Mouse (Mus musculus): ENCODE results near the gene Rassf6. TPM values are rescaled to one million over a fixed set of nuclear protein-coding genes. Genes with fewer than 3 reads are reported as not detected.
A peak's percentile ranks its signal among the peaks of the same experiment; 100 is the strongest.

The Rassf6 gene
- polyA plus RNA-seq (2016; fragmentation: Nextera tagmentation; extraction: Ambion mirVana): 0.69 and 1.1 TPM in 2 replicates

GRCm38 (mm10) chr5:90640286-90641217 is at the start of gene Rassf6:
Gene Rassf6, minus strand, starts transcription at chr5:90640657.
- H3K27me3 ChIP-seq: peaks cover 7% of the 10 kb centered on the region; the same call in 1 of the 2 replicates
- peaks cover 6% of the 10 kb centered on the region; the same call in 1 of the 2 replicates for H3K4me1 ChIP-seq (replicated peaks)
- no peaks in the 10 kb centered on the region for H3K9me3 ChIP-seq
- H3K4me3 ChIP-seq (replicated peaks): peak within 1 kb of the TSS; percentile 48
- ATAC-seq (ENCODE audit: insufficient number of reproducible peaks, insufficient read depth, low FRiP score, low TSS enrichment, low read depth): peak; percentile 82
- WGBS: 10% methylated on average over 26 of the region's 26 CpGs
- no peaks in the 10 kb centered on the region for H3K36me3 ChIP-seq
- H3K4me2 ChIP-seq: peak within 1 kb of the TSS; percentile 88
- H3K27ac ChIP-seq: no peak within 1 kb of the TSS
- peak within 1 kb of the TSS; percentile 50 for H3K9ac ChIP-seq (replicated peaks)

DNA sequence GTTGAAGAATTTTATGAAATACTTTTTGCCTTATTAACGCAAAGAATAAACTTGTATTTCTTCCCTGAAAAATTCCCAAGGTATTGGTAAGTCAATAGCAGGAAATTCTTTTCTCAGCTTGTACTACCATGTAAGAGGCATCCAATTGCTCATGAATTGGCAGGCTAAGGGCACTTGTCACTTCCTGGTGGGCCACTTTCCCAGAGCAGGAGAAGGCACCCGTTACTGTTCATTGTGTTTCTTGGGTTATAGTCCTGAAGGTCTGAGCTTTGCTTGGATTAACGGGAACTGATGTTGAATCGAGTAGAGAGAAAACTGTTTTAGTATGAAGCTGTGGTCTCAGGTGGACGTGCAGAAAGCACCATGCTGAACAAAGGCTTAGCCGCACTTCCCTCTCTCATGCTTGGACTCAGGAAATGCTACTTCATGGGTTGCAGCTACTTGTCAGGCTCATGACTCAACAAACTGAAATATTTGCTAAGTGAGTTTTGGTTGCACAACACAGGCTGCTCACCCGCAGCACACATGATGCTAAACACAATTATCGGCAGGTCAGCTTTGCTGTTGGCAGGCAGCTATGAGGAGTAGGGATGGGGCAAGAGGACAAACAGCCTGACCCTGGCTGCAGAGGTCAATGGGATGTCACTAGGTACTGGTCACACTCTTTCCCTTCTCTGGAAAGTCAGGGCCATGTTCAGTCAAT is 49.1 kb upstream of the Rassf6 start:
- Histone ChIP-seq H3K9me3 (no peaks in the 10 kb centered on the region), H3K27ac (no peak overlapping the region), H3K4me1 (replicated peaks) (no peaks in the 10 kb centered on the region), H3K36me3 (no peaks in the 10 kb centered on the region), H3K9ac (replicated peaks) (no peak overlapping the region), H3K27me3 (no peaks in the 10 kb centered on the region), H3K4me2 (no peak overlapping the region), H3K4me3 (replicated peaks) (no peak overlapping the region)
- no peak for ATAC-seq (ENCODE audit: insufficient number of reproducible peaks, insufficient read depth, low FRiP score, low TSS enrichment, low read depth)
- WGBS: 90% methylated on average over 8 of the region's 8 CpGs

GRCm38 (mm10) chr5:90687913-90688312 is 47.5 kb upstream of the Rassf6 start:
- Histone ChIP-seq H3K4me3 (replicated peaks) (no peak overlapping the region), H3K9me3 (no peaks in the 10 kb centered on the region), H3K27me3 (no peaks in the 10 kb centered on the region), H3K4me2 (no peak overlapping the region), H3K9ac (replicated peaks) (no peak overlapping the region), H3K36me3 (no peaks in the 10 kb centered on the region), H3K27ac (no peak overlapping the region), H3K4me1 (replicated peaks) (no peaks in the 10 kb centered on the region)
- 91% methylated on average over 10 of the region's 10 CpGs for WGBS
- ATAC-seq (ENCODE audit: insufficient number of reproducible peaks, insufficient read depth, low FRiP score, low TSS enrichment, low read depth): no peak

GRCm38 (mm10) chr5:90684994-90685393 is 44.5 kb upstream of the Rassf6 start:
- no peak overlapping the region for H3K4me2 ChIP-seq
- ATAC-seq (ENCODE audit: insufficient number of reproducible peaks, insufficient read depth, low FRiP score, low TSS enrichment, low read depth): no peak
- H3K9me3 ChIP-seq: no peaks in the 10 kb centered on the region
- H3K4me1 ChIP-seq (replicated peaks): no peaks in the 10 kb centered on the region
- no peaks in the 10 kb centered on the region for H3K27me3 ChIP-seq
- no peak overlapping the region for H3K27ac ChIP-seq
- H3K36me3 ChIP-seq: no peaks in the 10 kb centered on the region
- no peak overlapping the region for H3K4me3 ChIP-seq (replicated peaks)
- no peak overlapping the region for H3K9ac ChIP-seq (replicated peaks)
- WGBS: 53% methylated on average over 4 of the region's 4 CpGs

DNA sequence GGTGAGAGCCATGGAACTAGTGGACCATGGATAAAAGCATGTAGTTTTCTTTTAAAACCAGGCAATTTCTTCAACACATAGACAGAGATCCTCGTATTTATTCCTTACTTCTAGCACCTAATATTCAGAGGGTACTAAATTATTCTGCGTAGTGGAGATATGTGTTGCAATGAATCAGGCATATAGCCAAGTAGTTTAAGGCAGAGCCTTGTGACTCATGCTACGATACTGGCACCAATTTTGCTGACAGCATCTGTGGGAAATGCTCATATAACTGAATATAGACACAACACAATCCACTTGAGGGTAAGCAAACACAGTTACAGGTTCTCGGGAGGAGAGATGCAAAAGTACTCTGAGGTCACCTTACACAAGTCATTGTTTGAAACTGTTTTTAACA is 41.4 kb upstream of the Rassf6 start:
- no peak overlapping the region for H3K27ac ChIP-seq
- no peaks in the 10 kb centered on the region for H3K36me3 ChIP-seq
- no peak for ATAC-seq (ENCODE audit: insufficient number of reproducible peaks, insufficient read depth, low FRiP score, low TSS enrichment, low read depth)
- no peak overlapping the region for H3K4me2 ChIP-seq
- H3K4me1 ChIP-seq (replicated peaks): no peaks in the 10 kb centered on the region
- H3K27me3 ChIP-seq: no peaks in the 10 kb centered on the region
- WGBS: 88% methylated on average over 4 of the region's 4 CpGs
- H3K9ac ChIP-seq (replicated peaks): no peak overlapping the region
- H3K4me3 ChIP-seq (replicated peaks): no peak overlapping the region
- no peaks in the 10 kb centered on the region for H3K9me3 ChIP-seq

DNA sequence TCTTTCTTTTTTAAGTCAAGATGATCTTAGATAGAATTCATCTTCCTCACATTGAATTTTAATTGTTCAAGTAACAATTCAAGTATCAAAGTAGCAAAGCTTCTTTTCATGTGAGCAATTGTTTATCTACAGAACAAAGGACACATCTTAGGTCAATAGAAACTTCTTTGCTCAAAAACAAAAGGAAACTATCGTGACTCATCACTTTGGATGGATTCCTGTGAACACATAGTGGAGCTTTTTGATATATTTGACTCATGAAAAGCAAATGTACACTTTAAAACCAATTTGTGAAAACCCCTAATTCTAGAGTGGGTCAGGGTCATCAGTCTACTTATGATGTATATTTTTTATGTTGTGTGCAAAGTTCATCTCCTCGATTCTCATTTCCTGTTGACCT is 37.1 kb upstream of the Rassf6 start:
- Histone ChIP-seq H3K9ac (replicated peaks) (no peak overlapping the region), H3K4me2 (no peak overlapping the region), H3K4me1 (replicated peaks) (no peaks in the 10 kb centered on the region), H3K4me3 (replicated peaks) (no peak overlapping the region), H3K27me3 (no peaks in the 10 kb centered on the region), H3K27ac (no peak overlapping the region), H3K9me3 (no peaks in the 10 kb centered on the region), H3K36me3 (no peaks in the 10 kb centered on the region)
- 89% methylated on average over 2 of the region's 2 CpGs for WGBS
- ATAC-seq (ENCODE audit: insufficient number of reproducible peaks, insufficient read depth, low FRiP score, low TSS enrichment, low read depth): no peak

GRCm38 (mm10) chr5:90661852-90662251 is 21.4 kb upstream of the Rassf6 start:
- Histone ChIP-seq H3K4me1 (replicated peaks) (no peaks in the 10 kb centered on the region), H3K9me3 (no peaks in the 10 kb centered on the region), H3K27me3 (0 out of 2 replicates have a peak, but pooled peaks cover 7% of the 10 kb centered on the region), H3K9ac (replicated peaks) (no peak overlapping the region), H3K36me3 (no peaks in the 10 kb centered on the region), H3K4me2 (no peak overlapping the region), H3K4me3 (replicated peaks) (no peak overlapping the region), H3K27ac (no peak overlapping the region)
- WGBS: 62% methylated on average over 8 of the region's 8 CpGs
- ATAC-seq (ENCODE audit: insufficient number of reproducible peaks, insufficient read depth, low FRiP score, low TSS enrichment, low read depth): no peak

- H3K4me1 ChIP-seq (replicated peaks): no peaks in the 10 kb centered on the region
- no peaks in the 10 kb centered on the region for H3K36me3 ChIP-seq
- no peak overlapping the region for H3K4me3 ChIP-seq (replicated peaks)
- 22% methylated on average over 9 of the region's 9 CpGs for WGBS
- no peaks in the 10 kb centered on the region for H3K9me3 ChIP-seq
- no peak for ATAC-seq (ENCODE audit: insufficient number of reproducible peaks, insufficient read depth, low FRiP score, low TSS enrichment, low read depth)
- H3K27me3 ChIP-seq: 0 out of 2 replicates have a peak, but pooled peaks cover 7% of the 10 kb centered on the region
- no peak overlapping the region for H3K9ac ChIP-seq (replicated peaks)
- no peak overlapping the region for H3K4me2 ChIP-seq
- no peak overlapping the region for H3K27ac ChIP-seq
These were observed 21.0 kb upstream of the Rassf6 start for GRCm38 (mm10) chr5:90661436-90661835.

- Histone ChIP-seq H3K4me1 (replicated peaks) (no peaks in the 10 kb centered on the region), H3K36me3 (no peaks in the 10 kb centered on the region), H3K9me3 (no peaks in the 10 kb centered on the region), H3K27ac (no peak overlapping the region), H3K27me3 (0 out of 2 replicates have a peak, but pooled peaks cover 7% of the 10 kb centered on the region), H3K9ac (replicated peaks) (no peak overlapping the region), H3K4me2 (no peak overlapping the region), H3K4me3 (replicated peaks) (no peak overlapping the region)
- 88% methylated on average over 5 of the region's 5 CpGs for WGBS
- ATAC-seq (ENCODE audit: insufficient number of reproducible peaks, insufficient read depth, low FRiP score, low TSS enrichment, low read depth): no peak
These were observed 20.0 kb upstream of the Rassf6 start for GRCm38 (mm10) chr5:90660411-90660810.

DNA sequence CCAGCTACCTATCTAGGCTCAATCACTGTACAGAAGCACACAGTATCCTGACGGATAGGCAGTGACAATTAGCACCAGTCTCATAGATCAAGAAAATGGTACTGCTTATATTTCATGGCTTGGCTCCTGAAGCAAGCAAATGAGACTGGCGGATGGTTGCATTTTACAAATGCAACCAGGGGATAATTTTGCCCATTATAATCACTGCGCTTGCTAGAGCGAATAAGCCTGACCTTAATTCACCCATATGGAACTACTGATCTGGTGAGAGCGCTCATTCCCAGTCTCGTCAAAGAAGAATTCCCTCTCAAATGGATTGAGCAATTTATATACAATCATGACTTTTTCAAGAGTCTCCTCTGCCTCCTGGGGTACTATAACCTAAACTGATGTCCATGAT is 16.2 kb upstream of the Rassf6 start:
- H3K27ac ChIP-seq: no peak overlapping the region
- no peak for ATAC-seq (ENCODE audit: insufficient number of reproducible peaks, insufficient read depth, low FRiP score, low TSS enrichment, low read depth)
- no peak overlapping the region for H3K4me3 ChIP-seq (replicated peaks)
- H3K27me3 ChIP-seq: peaks cover 7% of the 10 kb centered on the region; the same call in 1 of the 2 replicates
- H3K4me1 ChIP-seq (replicated peaks): no peaks in the 10 kb centered on the region
- H3K9ac ChIP-seq (replicated peaks): no peak overlapping the region
- no peaks in the 10 kb centered on the region for H3K9me3 ChIP-seq
- H3K4me2 ChIP-seq: no peak overlapping the region
- no peaks in the 10 kb centered on the region for H3K36me3 ChIP-seq
- WGBS: 89% methylated on average over 6 of the region's 6 CpGs

DNA sequence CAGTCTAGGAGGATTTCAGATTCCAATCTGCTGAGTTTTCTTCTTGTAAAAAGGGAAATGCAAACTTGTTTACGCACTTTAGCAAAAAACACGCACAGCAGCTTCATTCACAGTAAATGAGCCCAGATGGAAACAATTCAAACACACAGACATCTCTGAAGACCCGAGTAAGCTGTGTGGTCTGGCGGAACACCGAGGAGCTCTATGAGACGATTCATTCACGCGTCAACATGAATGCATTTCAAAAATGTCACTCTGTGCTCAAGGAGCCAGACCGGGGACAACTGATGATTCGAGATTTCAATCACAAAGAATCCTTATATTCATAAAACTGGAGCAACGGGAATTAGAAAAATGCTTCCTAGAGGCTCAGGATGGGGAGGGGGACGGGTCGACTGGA is 15.4 kb upstream of the Rassf6 start:
- H3K9ac ChIP-seq (replicated peaks): no peak overlapping the region
- H3K9me3 ChIP-seq: no peaks in the 10 kb centered on the region
- no peak overlapping the region for H3K4me2 ChIP-seq
- WGBS: 61% methylated on average over 13 of the region's 13 CpGs
- peaks cover 11% of the 10 kb centered on the region for H3K27me3 ChIP-seq
- no peak overlapping the region for H3K27ac ChIP-seq
- ATAC-seq (ENCODE audit: insufficient number of reproducible peaks, insufficient read depth, low FRiP score, low TSS enrichment, low read depth): no peak
- H3K36me3 ChIP-seq: no peaks in the 10 kb centered on the region
- H3K4me3 ChIP-seq (replicated peaks): no peak overlapping the region
- peaks cover 6% of the 10 kb centered on the region for H3K4me1 ChIP-seq (replicated peaks)
